Mouse (Mus musculus): ENCODE data around the gene Aldh1a1. TPM values are rescaled to one million over a fixed set of nuclear protein-coding genes. Genes with fewer than 3 reads are reported as not detected.
A peak's percentile ranks its signal among the peaks of the same experiment; 100 is the strongest.

Gene Aldh1a1
- 0.11 TPM in 1 of 2 replicates, not detected in the other for polyA plus RNA-seq (2016; fragmentation: Nextera tagmentation; extraction: Ambion mirVana)

DNA sequence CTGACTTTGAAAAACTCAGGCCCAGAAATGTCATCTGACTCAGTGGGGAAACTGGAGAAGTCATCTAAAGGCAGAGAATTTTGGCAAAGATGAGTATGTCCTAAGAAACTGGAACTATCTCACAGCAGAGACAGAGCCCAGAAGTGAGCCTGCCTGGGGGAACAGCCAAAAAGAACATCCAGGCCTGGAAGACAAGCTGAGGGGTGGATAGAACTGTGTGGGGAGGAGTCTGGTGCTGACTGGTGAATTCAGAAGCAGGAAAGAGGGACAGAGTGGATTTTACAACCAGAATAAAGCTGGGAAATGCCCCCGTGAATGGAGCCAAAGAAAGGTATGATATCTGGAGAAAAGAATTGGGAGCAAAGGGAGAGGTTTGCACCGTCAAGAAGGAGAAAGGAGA is at the start of gene Aldh1a1:
TSS of gene Aldh1a1 (plus strand) at position 225 of the 400 bp plus-strand sequence.
- no peak within 1 kb of the TSS for H3K4me2 ChIP-seq (replicated peaks)

DNA sequence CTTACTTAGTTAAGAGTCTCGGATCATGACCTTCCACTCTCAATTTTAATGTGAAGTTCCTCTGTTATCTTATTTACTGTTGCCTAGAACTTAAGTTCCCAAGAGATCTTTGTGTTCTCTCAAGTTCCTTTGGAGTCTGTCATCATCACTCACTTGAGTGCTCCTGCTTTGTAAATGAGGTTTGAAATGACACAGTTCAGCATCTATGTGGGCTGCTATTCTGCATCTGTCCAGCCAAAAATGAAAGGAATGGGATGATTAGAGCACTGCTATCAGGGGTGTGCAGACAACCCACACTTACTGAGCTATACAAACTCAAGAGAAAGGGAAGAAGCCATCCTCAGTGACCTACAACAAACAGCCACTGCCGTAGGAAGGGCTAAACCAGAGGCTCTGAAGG is 44.7 kb upstream of the Aldh1a1 start:
- Histone ChIP-seq H3K4me1 (no peaks in the 10 kb centered on the region), H3K27me3 (replicated peaks) (no peaks in the 10 kb centered on the region)

More for the DNA sequence above, at the start of gene Aldh1a1:
- H3K9ac ChIP-seq, result no peak within 1 kb of the TSS
- no peak within 1 kb of the TSS for H3K27ac ChIP-seq
- no peak for ATAC-seq (ENCODE audit: low FRiP score, low read depth)
- no peaks in the 10 kb centered on the region for H3K9me3 ChIP-seq
- H3K27me3 ChIP-seq (replicated peaks), result no peaks in the 10 kb centered on the region
- no peaks in the 10 kb centered on the region for H3K4me1 ChIP-seq
- no peak within 1 kb of the TSS for H3K4me3 ChIP-seq
- H3K36me3 ChIP-seq, result no peaks in the 10 kb centered on the region
- 72% methylated on average over 2 of the region's 2 CpGs for WGBS

DNA sequence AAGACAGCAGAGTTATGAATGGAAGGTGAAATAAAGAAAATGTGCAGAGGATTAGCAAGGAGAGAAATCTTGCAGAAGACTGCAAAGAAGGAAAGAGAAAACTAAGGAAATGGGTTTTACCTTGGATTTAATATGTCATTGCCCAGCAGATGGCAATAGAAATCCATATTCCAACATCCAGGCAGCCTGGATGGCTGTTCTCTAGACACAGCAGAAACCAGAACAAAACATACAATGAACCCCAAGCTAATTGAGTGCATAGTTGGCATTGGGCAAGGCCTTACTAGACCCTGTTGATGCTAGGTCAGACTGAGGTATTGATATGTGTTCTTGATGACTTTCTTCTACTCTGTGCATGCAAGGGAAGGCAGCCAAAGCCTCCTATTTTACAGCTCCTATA is 43.0 kb upstream of the Aldh1a1 start:
- Histone ChIP-seq H3K27me3 (replicated peaks) (no peaks in the 10 kb centered on the region), H3K9me3 (no peaks in the 10 kb centered on the region), H3K4me2 (replicated peaks) (no peak overlapping the region), H3K36me3 (no peaks in the 10 kb centered on the region), H3K4me1 (no peaks in the 10 kb centered on the region), H3K4me3 (no peak overlapping the region), H3K9ac (no peak overlapping the region), H3K27ac (no peak overlapping the region)
- ATAC-seq (ENCODE audit: low FRiP score, low read depth), result no peak

More for the DNA sequence above, 44.7 kb upstream of the Aldh1a1 start:
- no peaks in the 10 kb centered on the region for H3K36me3 ChIP-seq
- H3K9ac ChIP-seq, result no peak overlapping the region
- no peak overlapping the region for H3K4me3 ChIP-seq
- WGBS, result 81% methylated on average over 2 of the region's 2 CpGs
- H3K9me3 ChIP-seq, result no peaks in the 10 kb centered on the region
- no peak overlapping the region for H3K27ac ChIP-seq
- no peak overlapping the region for H3K4me2 ChIP-seq (replicated peaks)
- no peak for ATAC-seq (ENCODE audit: low FRiP score, low read depth)

DNA sequence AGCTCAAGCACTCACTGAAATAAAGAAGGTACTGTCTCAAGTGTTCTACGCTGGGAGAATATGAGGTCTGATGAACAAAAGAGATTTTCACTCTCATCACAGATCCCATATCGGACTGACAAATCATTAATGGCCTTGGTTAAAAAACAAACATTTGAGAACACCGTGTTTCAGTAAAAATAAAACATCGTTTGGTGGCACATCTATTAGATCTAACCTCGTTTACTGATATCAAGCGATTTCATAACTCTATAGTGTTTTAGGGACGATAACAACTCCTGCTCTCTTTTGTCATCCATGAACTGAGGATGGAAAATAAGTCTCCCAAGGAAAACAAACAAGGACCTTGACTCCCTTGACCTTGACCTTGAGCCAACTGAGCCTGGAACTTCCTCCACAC is 41.5 kb upstream of the Aldh1a1 start:
- no peaks in the 10 kb centered on the region for H3K4me1 ChIP-seq
- H3K9me3 ChIP-seq, result no peaks in the 10 kb centered on the region
- H3K36me3 ChIP-seq, result no peaks in the 10 kb centered on the region
- no peak overlapping the region for H3K4me2 ChIP-seq (replicated peaks)
- no peak overlapping the region for H3K4me3 ChIP-seq
- no peak overlapping the region for H3K27ac ChIP-seq
- H3K27me3 ChIP-seq (replicated peaks), result no peaks in the 10 kb centered on the region
- H3K9ac ChIP-seq, result no peak overlapping the region
- ATAC-seq (ENCODE audit: low FRiP score, low read depth), result no peak
- WGBS, result 87% methylated on average over 7 of the region's 7 CpGs

DNA sequence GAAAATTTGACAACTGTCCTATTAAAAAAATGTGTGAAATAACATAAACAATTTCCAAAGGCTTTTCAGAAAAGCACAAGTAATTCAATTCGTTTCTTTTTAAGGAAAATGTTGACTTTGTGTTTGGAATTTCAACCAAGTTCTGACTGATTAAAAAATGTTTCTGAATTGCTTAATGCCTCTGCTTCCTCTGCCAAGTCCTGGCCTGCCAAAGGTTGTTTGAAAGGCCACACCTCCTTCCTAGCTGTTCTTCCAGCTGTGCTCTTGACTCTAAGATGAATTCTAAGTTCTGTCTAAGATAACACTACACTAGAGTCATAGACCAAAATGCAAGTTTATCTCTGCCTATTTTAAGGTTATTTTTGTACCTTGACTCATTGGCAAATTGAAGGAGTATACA is 8.0 kb upstream of the Aldh1a1 start:
- no peaks in the 10 kb centered on the region for H3K9me3 ChIP-seq
- H3K27me3 ChIP-seq (replicated peaks), result no peaks in the 10 kb centered on the region
- no peak overlapping the region for H3K4me2 ChIP-seq (replicated peaks)
- 84% methylated on average over 1 of the region's 1 CpGs for WGBS
- H3K4me3 ChIP-seq, result no peak overlapping the region
- no peak overlapping the region for H3K27ac ChIP-seq
- H3K36me3 ChIP-seq, result no peaks in the 10 kb centered on the region
- H3K9ac ChIP-seq, result no peak overlapping the region
- ATAC-seq (ENCODE audit: low FRiP score, low read depth), result no peak
- H3K4me1 ChIP-seq, result no peaks in the 10 kb centered on the region

DNA sequence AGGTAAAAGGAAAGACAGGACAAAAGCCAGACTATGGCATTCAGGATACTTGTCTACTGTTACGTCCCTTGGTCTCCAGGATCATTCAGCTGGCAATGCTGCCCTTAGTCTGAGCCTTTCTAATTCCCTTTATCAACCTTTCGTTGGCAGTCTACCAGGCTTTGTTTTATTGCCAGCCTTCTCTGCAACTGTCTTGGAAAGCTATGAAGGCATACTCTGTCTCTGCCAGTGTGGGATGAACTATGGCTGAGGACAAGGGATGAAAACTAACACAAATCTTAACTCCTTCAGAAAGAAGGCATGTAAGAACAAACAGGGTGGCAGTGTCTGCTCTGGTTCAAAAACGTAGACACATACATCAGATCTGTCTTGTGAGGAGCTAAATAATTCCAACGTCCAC is 565 bp upstream of the Aldh1a1 start:
- WGBS, result 73% methylated on average over 4 of the region's 4 CpGs
- H3K4me1 ChIP-seq, result no peaks in the 10 kb centered on the region
- no peak for ATAC-seq (ENCODE audit: low FRiP score, low read depth)
- H3K9me3 ChIP-seq, result no peaks in the 10 kb centered on the region
- H3K9ac ChIP-seq, result no peak overlapping the region
- H3K4me2 ChIP-seq (replicated peaks), result no peak overlapping the region
- no peak overlapping the region for H3K27ac ChIP-seq
- no peaks in the 10 kb centered on the region for H3K36me3 ChIP-seq
- no peak overlapping the region for H3K4me3 ChIP-seq
- no peaks in the 10 kb centered on the region for H3K27me3 ChIP-seq (replicated peaks)

DNA sequence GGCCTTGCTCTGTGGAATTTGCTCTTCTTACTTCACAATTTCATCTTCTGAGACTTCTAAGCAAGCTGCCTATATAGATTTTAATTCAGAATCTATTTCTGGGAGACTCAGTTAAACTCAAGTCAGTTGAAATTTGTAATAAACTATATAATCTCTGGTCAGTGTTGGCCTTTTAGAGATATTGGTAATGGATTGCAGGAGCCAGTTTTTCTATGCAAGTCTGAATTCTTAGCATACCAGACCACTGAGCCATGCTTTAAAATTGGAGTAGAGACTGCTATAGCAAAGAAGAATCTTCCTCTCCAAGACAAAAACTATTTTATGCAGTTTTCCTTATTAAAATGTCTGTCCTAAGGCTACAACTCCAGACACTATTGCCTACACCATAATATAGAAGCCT is 4.0 kb downstream of the Aldh1a1 start:
- no peak for ATAC-seq (ENCODE audit: low FRiP score, low read depth)
- Histone ChIP-seq H3K4me3 (no peak overlapping the region), H3K9me3 (no peaks in the 10 kb centered on the region), H3K36me3 (no peaks in the 10 kb centered on the region), H3K27me3 (replicated peaks) (no peaks in the 10 kb centered on the region), H3K4me1 (no peaks in the 10 kb centered on the region), H3K9ac (no peak overlapping the region), H3K27ac (no peak overlapping the region), H3K4me2 (replicated peaks) (no peak overlapping the region)

DNA sequence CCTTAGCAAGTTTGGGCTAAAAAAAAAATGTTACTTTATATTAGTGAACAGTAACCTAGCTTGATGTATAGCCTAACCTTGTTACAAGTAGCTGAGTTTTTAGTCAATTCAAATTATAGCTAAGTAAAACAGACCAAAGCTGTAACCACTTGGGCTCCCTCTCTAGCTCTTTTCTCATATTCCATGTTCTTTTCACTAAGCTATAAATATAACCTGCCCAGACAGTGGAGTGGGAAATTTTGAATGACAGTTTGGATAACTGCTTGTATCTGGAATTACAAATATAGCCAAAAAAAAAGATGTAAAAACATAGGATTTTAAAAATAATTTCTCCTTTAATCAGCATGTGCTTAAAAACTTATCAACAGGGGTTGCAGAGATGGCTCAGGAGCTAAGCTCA is 12.8 kb downstream of the Aldh1a1 start:
- H3K27ac ChIP-seq, result no peak overlapping the region
- no peak for ATAC-seq (ENCODE audit: low FRiP score, low read depth)

DNA sequence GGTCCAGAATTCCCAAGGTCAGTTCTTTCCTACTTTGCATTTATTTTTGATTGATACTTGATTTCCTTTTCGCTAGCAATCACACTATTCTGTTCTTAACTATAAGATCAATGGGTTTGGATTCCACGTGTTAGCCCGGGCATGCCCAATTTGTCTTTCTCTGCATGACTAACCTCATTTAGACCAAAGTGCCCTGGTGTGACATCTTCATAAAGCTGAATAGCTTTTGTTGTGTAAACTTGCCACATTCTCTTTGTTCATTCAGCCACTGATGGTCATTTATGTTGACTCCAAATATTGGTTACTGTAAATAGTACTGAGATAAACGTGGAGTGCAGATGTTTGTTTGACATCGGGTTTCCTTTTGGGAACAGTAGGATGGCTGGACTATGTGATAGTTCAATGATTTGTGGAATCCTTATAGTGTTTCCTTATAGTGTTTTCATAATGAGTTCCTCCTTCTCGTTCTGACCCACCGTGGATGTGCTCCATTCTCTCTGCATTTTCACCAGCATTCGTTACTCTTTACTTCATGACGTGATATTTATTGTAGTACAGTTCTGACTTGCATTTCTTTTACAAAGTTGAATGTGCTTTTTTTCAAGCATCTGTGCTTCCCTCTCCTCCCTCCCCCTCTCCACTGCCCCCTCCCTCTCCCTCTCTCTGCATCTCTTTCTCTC is 14.6 kb downstream of the Aldh1a1 start:
- H3K9ac ChIP-seq, result no peak overlapping the region
- WGBS, result 24% methylated on average over 9 of the region's 9 CpGs
- no peaks in the 10 kb centered on the region for H3K9me3 ChIP-seq
- H3K27me3 ChIP-seq (replicated peaks), result no peaks in the 10 kb centered on the region
- no peaks in the 10 kb centered on the region for H3K4me1 ChIP-seq
- no peaks in the 10 kb centered on the region for H3K36me3 ChIP-seq
- no peak overlapping the region for H3K27ac ChIP-seq
- peak overlapping the region; percentile 22 for H3K4me2 ChIP-seq (replicated peaks)
- H3K4me3 ChIP-seq, result no peak overlapping the region
- peak; percentile 44; the same call in 1 of the 2 replicates for ATAC-seq (ENCODE audit: low FRiP score, low read depth)

More for the DNA sequence above, 12.8 kb downstream of the Aldh1a1 start:
- Histone ChIP-seq H3K4me3 (no peak overlapping the region), H3K4me2 (replicated peaks) (no peak overlapping the region), H3K9me3 (no peaks in the 10 kb centered on the region), H3K9ac (no peak overlapping the region), H3K4me1 (no peaks in the 10 kb centered on the region), H3K27me3 (replicated peaks) (no peaks in the 10 kb centered on the region), H3K36me3 (no peaks in the 10 kb centered on the region)

DNA sequence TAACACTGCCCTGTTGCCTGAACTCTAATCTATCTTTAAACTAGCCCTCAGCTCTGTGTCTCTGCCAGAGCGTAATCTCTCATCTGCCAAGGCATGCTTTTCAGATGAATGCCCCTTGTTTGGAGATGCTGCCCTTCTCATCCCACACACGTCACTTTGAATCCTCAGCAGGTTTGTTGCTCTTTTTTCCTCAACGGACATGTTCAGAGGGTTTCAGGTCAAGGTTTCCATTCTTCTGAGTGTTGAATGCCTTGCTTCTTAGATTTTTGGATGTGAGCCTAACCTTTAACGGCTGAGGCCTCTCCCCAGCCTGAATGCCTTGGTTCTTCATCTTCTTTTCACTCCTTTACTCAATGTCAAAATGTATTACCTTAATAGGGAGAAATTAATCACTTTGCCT is 16.1 kb downstream of the Aldh1a1 start:
- Histone ChIP-seq H3K4me2 (replicated peaks) (no peak overlapping the region), H3K4me1 (no peaks in the 10 kb centered on the region), H3K9me3 (no peaks in the 10 kb centered on the region), H3K27me3 (replicated peaks) (no peaks in the 10 kb centered on the region), H3K4me3 (no peak overlapping the region), H3K9ac (no peak overlapping the region), H3K36me3 (no peaks in the 10 kb centered on the region), H3K27ac (no peak overlapping the region)
- ATAC-seq (ENCODE audit: low FRiP score, low read depth), result no peak
- 31% methylated on average over 4 of the region's 4 CpGs for WGBS

DNA sequence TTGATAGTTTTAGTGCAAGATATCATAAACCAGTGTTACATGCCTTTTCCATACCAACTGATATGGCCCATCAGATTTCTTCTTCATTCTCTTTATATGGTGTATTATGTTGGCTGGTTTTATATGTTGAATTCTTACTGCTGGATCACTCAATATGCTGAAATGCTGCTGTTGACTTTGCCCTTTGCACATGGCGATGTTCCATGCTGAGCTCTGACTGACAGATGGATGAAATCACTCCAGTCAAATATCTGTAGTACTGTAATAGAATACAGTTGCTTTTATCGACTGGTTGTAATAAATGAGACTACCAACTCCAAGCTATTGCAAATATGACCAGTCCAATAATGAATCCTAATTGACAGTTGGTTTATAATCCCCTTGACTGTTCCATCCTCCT is 19.5 kb downstream of the Aldh1a1 start:
- Histone ChIP-seq H3K4me3 (no peak overlapping the region), H3K9ac (no peak overlapping the region), H3K4me1 (no peaks in the 10 kb centered on the region), H3K4me2 (replicated peaks) (no peak overlapping the region), H3K9me3 (no peaks in the 10 kb centered on the region), H3K36me3 (no peaks in the 10 kb centered on the region), H3K27me3 (replicated peaks) (no peaks in the 10 kb centered on the region), H3K27ac (no peak overlapping the region)
- ATAC-seq (ENCODE audit: low FRiP score, low read depth), result no peak
- WGBS, result 86% methylated on average over 2 of the region's 2 CpGs

DNA sequence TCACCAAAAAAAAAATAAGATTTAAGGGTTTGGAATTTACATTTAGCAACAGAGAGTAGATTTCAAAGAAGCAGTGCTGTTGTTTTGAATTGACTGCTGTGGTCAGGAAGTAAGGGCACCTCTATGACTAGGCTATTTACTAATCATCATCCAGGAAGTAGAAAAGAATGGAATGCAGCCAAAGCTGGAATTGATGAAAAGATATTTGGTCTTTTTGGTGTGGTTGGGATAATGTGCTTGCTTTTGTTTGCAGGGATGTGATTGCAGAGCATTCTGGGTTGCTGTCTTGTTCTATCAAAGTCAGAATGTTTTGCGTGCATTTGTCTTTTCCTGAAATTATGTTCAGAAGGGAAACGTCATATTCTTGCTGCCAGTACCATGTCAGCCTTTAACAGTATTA is 20.7 kb downstream of the Aldh1a1 start:
- no peaks in the 10 kb centered on the region for H3K9me3 ChIP-seq
- no peak overlapping the region for H3K27ac ChIP-seq
- H3K9ac ChIP-seq, result no peak overlapping the region
- no peaks in the 10 kb centered on the region for H3K4me1 ChIP-seq
- no peak for ATAC-seq (ENCODE audit: low FRiP score, low read depth)
- no peak overlapping the region for H3K4me2 ChIP-seq (replicated peaks)
- H3K4me3 ChIP-seq, result no peak overlapping the region
- no peaks in the 10 kb centered on the region for H3K36me3 ChIP-seq
- WGBS, result 93% methylated on average over 2 of the region's 2 CpGs
- no peaks in the 10 kb centered on the region for H3K27me3 ChIP-seq (replicated peaks)

DNA sequence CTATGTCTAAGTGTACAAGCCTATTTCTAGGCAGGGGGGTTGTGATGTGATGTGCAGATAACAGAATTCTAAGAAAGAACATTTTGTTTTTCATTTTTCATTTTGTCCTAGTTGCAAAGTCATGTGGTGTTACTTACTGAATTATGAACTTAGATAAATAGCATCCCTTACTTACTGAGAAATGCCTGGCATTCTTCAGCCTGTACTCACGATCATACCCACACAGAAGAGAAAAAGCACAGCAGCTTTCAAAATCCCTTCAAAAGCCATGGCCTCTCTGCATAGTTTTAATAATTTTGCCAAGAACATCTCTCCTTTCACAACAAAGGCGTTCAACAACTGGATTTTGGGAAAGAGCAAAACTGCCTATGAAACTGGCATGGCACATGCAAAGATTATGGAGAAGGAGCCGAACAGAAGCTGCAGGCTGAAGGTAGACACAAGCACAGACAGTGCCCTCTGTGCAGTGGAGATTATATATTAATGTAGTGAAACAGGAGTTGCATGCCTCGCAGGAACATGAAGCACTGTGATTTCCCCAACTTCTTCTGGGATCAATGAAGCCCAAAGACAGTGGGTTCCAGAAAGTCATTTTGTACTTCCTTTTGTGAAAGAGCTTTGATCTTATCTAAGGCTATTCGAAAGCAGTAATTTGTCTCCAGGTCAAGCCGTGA is 21.3 kb downstream of the Aldh1a1 start:
- no peak overlapping the region for H3K9ac ChIP-seq
- 68% methylated on average over 6 of the region's 6 CpGs for WGBS
- H3K27ac ChIP-seq, result no peak overlapping the region
- no peaks in the 10 kb centered on the region for H3K27me3 ChIP-seq (replicated peaks)
- no peak overlapping the region for H3K4me3 ChIP-seq
- H3K4me1 ChIP-seq, result no peaks in the 10 kb centered on the region
- no peak for ATAC-seq (ENCODE audit: low FRiP score, low read depth)
- H3K36me3 ChIP-seq, result no peaks in the 10 kb centered on the region
- no peak overlapping the region for H3K4me2 ChIP-seq (replicated peaks)
- H3K9me3 ChIP-seq, result no peaks in the 10 kb centered on the region
